Mouse (Mus musculus): ENCODE measurements around the gene Odf3b.

Odf3b gene

GRCm38 (mm10) chr15:89374801-89375534 is 4.1 kb downstream of the Odf3b start:
- DNase-seq: no peak

GRCm38 (mm10) chr15:89374340-89374739 is 4.7 kb downstream of the Odf3b start:
- DNase-seq: no peak

GRCm38 (mm10) chr15:89373762-89374248 is 5.3 kb downstream of the Odf3b start, which contains the start of gene Sco2:
Gene Sco2 (minus strand): TSS chr15:89373846.
- peak; percentile 94 for DNase-seq

- DNase-seq: peak; percentile 88
These were observed 5.9 kb downstream of the Odf3b start for GRCm38 (mm10) chr15:89373027-89373761.

- no peak for DNase-seq
These were observed 6.5 kb downstream of the Odf3b start for GRCm38 (mm10) chr15:89372536-89372935.

- DNase-seq: no peak
These were observed 7.0 kb downstream of the Odf3b start for GRCm38 (mm10) chr15:89372068-89372467.

GRCm38 (mm10) chr15:89365141-89365551 is 13.9 kb downstream of the Odf3b start:
- DNase-seq: no peak

- DNase-seq: no peak
These were observed 16.0 kb downstream of the Odf3b start for GRCm38 (mm10) chr15:89363051-89363450.

- no peak for DNase-seq
These were observed 20.3 kb downstream of the Odf3b start for GRCm38 (mm10) chr15:89358784-89359183.

- peak; percentile 92 for DNase-seq
These were observed 22.7 kb downstream of the Odf3b start for GRCm38 (mm10) chr15:89356372-89356771.

GRCm38 (mm10) chr15:89355241-89356187 is 23.6 kb downstream of the Odf3b start, which contains the start of the genes Lmf2 and Ncaph2:
Gene Lmf2 (minus strand): TSS chr15:89355659.
Gene Ncaph2 (plus strand): TSS chr15:89355719.
- DNase-seq: peak; percentile 97

GRCm38 (mm10) chr15:89354455-89354854 is 24.6 kb downstream of the Odf3b start:
- DNase-seq: no peak

GRCm38 (mm10) chr15:89353837-89354236 is 25.2 kb downstream of the Odf3b start:
- DNase-seq: no peak

- DNase-seq: no peak
These were observed 26.3 kb downstream of the Odf3b start for GRCm38 (mm10) chr15:89352795-89353194.

- no peak for DNase-seq
These were observed 27.0 kb downstream of the Odf3b start for GRCm38 (mm10) chr15:89352054-89352453.

- no peak for DNase-seq
These were observed 27.8 kb downstream of the Odf3b start for GRCm38 (mm10) chr15:89351302-89351701.

- no peak for DNase-seq
These were observed 28.6 kb downstream of the Odf3b start for GRCm38 (mm10) chr15:89350447-89350846.

- DNase-seq: no peak
These were observed 35.8 kb downstream of the Odf3b start for GRCm38 (mm10) chr15:89343325-89343724.

GRCm38 (mm10) chr15:89341678-89342077 is 37.4 kb downstream of the Odf3b start:
- peak; percentile 25 for DNase-seq

- no peak for DNase-seq
These were observed 38.9 kb downstream of the Odf3b start for GRCm38 (mm10) chr15:89340136-89340535.

- no peak for DNase-seq
These were observed 39.4 kb downstream of the Odf3b start for GRCm38 (mm10) chr15:89339696-89340095.

GRCm38 (mm10) chr15:89336422-89336821 is 42.7 kb downstream of the Odf3b start:
- no peak for DNase-seq
